Comparison of ENCODE assay signal across 34 mouse cellular contexts in genomic region chr16:18022780-18023557, GRCm38 (mm10). TPM values are rescaled to one million over a fixed set of nuclear protein-coding genes. Genes with fewer than 3 reads are reported as not detected.
DNase-seq lines count a peak whose midpoint lies in the region; ATAC-seq and TF ChIP-seq lines count a peak whose summit lies in the region.
"Had no signal": no experiment of that assay in that cellular context is flagged by ENCODE, and none has a peak within 500 bp of the region (broad histone marks: within the 10 kb centered on the region; RNA-seq: fewer than 3 reads in every experiment).

No protein-coding gene starts in this region.

- H3K9me3 ChIP-seq in liver, embryonic 11.5 days (ENCODE audit: control insufficient read depth, low read length) = no peaks in the 10 kb centered on the region
- no peaks in the 10 kb centered on the region for H3K9me3 ChIP-seq in stomach, embryonic 15.5 days
- no peaks in the 10 kb centered on the region for H3K9me3 ChIP-seq in stomach, postnatal 0 days (ENCODE audit: control insufficient read depth, low read length)
- H3K9me3 ChIP-seq in liver, embryonic 16.5 days (replicated peaks; ENCODE audit: control insufficient read depth, low read length) = no peaks in the 10 kb centered on the region
- no peaks in the 10 kb centered on the region for H3K9me3 ChIP-seq in heart, embryonic 11.5 days (replicated peaks; ENCODE audit: control insufficient read depth, low read length)
- H3K9me3 ChIP-seq: embryonic facial prominence, embryonic 12.5 days; embryonic facial prominence, embryonic 15.5 days; G1E; heart, embryonic 12.5 days; heart, embryonic 15.5 days; hindbrain, embryonic 10.5 days; hindbrain, embryonic 13.5 days had no signal

- intact Hi-C loops in left cerebral cortex, postnatal 36 days (cut with DNase I) = no loop called here

- WGBS in liver, embryonic 11.5 days = 67% methylated on average over 8 of the region's 8 CpGs
- 47% methylated on average over 8 of the region's 8 CpGs for WGBS in stomach, embryonic 15.5 days
- WGBS in stomach, postnatal 0 days = 48% methylated on average over 8 of the region's 8 CpGs
- 43% methylated on average over 8 of the region's 8 CpGs for WGBS in liver, embryonic 16.5 days (ENCODE audit: insufficient replicate concordance)
- 68% methylated on average over 8 of the region's 8 CpGs for WGBS in heart, embryonic 11.5 days (ENCODE audit: insufficient replicate concordance)

- H3K4me1 ChIP-seq in liver, embryonic 11.5 days (replicated peaks; ENCODE audit: control insufficient read depth, insufficient read depth, low read length) = no peaks in the 10 kb centered on the region
- H3K4me1 ChIP-seq in stomach, embryonic 15.5 days = no peaks in the 10 kb centered on the region
- no peaks in the 10 kb centered on the region for H3K4me1 ChIP-seq in stomach, postnatal 0 days (replicated peaks; ENCODE audit: control insufficient read depth, insufficient read depth)
- no peaks in the 10 kb centered on the region for H3K4me1 ChIP-seq in liver, embryonic 16.5 days (ENCODE audit: control insufficient read depth, low read depth, low read length)
- H3K4me1 ChIP-seq in heart, embryonic 11.5 days (ENCODE audit: control insufficient read depth, insufficient read depth, low read length) = no peaks in the 10 kb centered on the region
- H3K4me1 ChIP-seq: embryonic facial prominence, embryonic 12.5 days; embryonic facial prominence, embryonic 15.5 days; heart, embryonic 12.5 days; heart, embryonic 15.5 days; hindbrain, embryonic 10.5 days; hindbrain, embryonic 13.5 days had no signal

- no peak for DNase-seq in liver, embryonic 11.5 days (ENCODE audit: low spot score)
- no peak for DNase-seq in liver
- no peak for DNase-seq in stomach, postnatal 0 days (ENCODE audit: low spot score)
- no peak for DNase-seq in left cerebral cortex, postnatal 36 days (ENCODE audit: low spot score in 2 of 2)
- DNase-seq: adrenal gland, postnatal 10 days; adrenal gland, postnatal 36 days; B cell, adult 2 months; cerebellum, adult 18-20 months; cerebellum, adult 9-11 months; cerebellum, postnatal 25 days; forebrain, postnatal 0 days; gastrocnemius, adult 2 months; gastrocnemius, postnatal 14 days; heart, adult 11 months; heart, postnatal 10 days; heart, postnatal 36 days had no signal

- no peak overlapping the region for H3K4me2 ChIP-seq in liver, embryonic 11.5 days
- no peak overlapping the region for H3K4me2 ChIP-seq in stomach, embryonic 15.5 days
- no peak overlapping the region for H3K4me2 ChIP-seq in stomach, postnatal 0 days (replicated peaks; ENCODE audit: low read depth)
- H3K4me2 ChIP-seq in liver, embryonic 16.5 days (ENCODE audit: low read depth, low read length) = no peak overlapping the region
- H3K4me2 ChIP-seq in heart, embryonic 11.5 days = no peak overlapping the region
- H3K4me2 ChIP-seq: embryonic facial prominence, embryonic 12.5 days; embryonic facial prominence, embryonic 15.5 days; heart, embryonic 12.5 days; heart, embryonic 15.5 days; hindbrain, embryonic 13.5 days had no signal

- TF ChIP-seq EP300 in stomach, postnatal 0 days (optimal IDR thresholded peaks at IDR 0.05) = no peak

- no peaks in the 10 kb centered on the region for H3K36me3 ChIP-seq in liver, embryonic 11.5 days (ENCODE audit: control insufficient read depth, insufficient read depth, low read length)
- H3K36me3 ChIP-seq in stomach, embryonic 15.5 days = no peaks in the 10 kb centered on the region
- H3K36me3 ChIP-seq in stomach, postnatal 0 days (ENCODE audit: control insufficient read depth, insufficient read depth, low read length) = no peaks in the 10 kb centered on the region
- H3K36me3 ChIP-seq in liver, embryonic 16.5 days (ENCODE audit: control insufficient read depth, insufficient read depth) = no peaks in the 10 kb centered on the region
- no peaks in the 10 kb centered on the region for H3K36me3 ChIP-seq in heart, embryonic 11.5 days (ENCODE audit: control insufficient read depth, insufficient read depth, low read length)
- H3K36me3 ChIP-seq: embryonic facial prominence, embryonic 12.5 days; embryonic facial prominence, embryonic 15.5 days; G1E; heart, embryonic 12.5 days; heart, embryonic 15.5 days; hindbrain, embryonic 10.5 days; hindbrain, embryonic 13.5 days had no signal

- TF ChIP-seq CTCF in stomach, postnatal 0 days (IDR thresholded peaks at IDR 0.05; ENCODE audit: low read depth) = no peak

- no peak overlapping the region for H3K4me3 ChIP-seq in liver, embryonic 11.5 days (ENCODE audit: low read depth, low read length)
- H3K4me3 ChIP-seq in stomach, embryonic 15.5 days (replicated peaks) = no peak overlapping the region
- H3K4me3 ChIP-seq in stomach, postnatal 0 days (ENCODE audit: low read depth, low read length) = no peak overlapping the region
- H3K4me3 ChIP-seq in liver, embryonic 16.5 days (ENCODE audit: low read depth, low read length) = no peak overlapping the region
- no peak overlapping the region for H3K4me3 ChIP-seq in heart, embryonic 11.5 days (ENCODE audit: low read depth, low read length)
- H3K4me3 ChIP-seq: embryonic facial prominence, embryonic 12.5 days; embryonic facial prominence, embryonic 15.5 days; gastrocnemius, adult 2 months; heart, embryonic 12.5 days; heart, embryonic 15.5 days; hindbrain, embryonic 10.5 days; hindbrain, embryonic 13.5 days had no signal

- no peaks in the 10 kb centered on the region for H3K27me3 ChIP-seq in liver, embryonic 11.5 days (replicated peaks; ENCODE audit: control insufficient read depth, insufficient read depth, low read length)
- H3K27me3 ChIP-seq in stomach, embryonic 15.5 days (replicated peaks) = no peaks in the 10 kb centered on the region
- no peaks in the 10 kb centered on the region for H3K27me3 ChIP-seq in stomach, postnatal 0 days (ENCODE audit: control insufficient read depth, insufficient read depth, low read length)
- no peaks in the 10 kb centered on the region for H3K27me3 ChIP-seq in liver, embryonic 16.5 days (ENCODE audit: control insufficient read depth, insufficient read depth, low read depth, low read length)
- no peaks in the 10 kb centered on the region for H3K27me3 ChIP-seq in heart, embryonic 11.5 days (ENCODE audit: control insufficient read depth, insufficient read depth, low read length)
- H3K27me3 ChIP-seq: embryonic facial prominence, embryonic 12.5 days; embryonic facial prominence, embryonic 15.5 days; heart, embryonic 15.5 days; hindbrain, embryonic 13.5 days had no signal

- no peak overlapping the region for H3K27ac ChIP-seq in liver, embryonic 11.5 days (ENCODE audit: low read depth, low read length)
- no peak overlapping the region for H3K27ac ChIP-seq in stomach, embryonic 15.5 days
- no peak overlapping the region for H3K27ac ChIP-seq in stomach, postnatal 0 days (replicated peaks)
- H3K27ac ChIP-seq in liver, embryonic 16.5 days (ENCODE audit: low read length) = no peak overlapping the region
- no peak overlapping the region for H3K27ac ChIP-seq in heart, embryonic 11.5 days (ENCODE audit: low read depth, low read length)
- H3K27ac ChIP-seq: embryonic facial prominence, embryonic 12.5 days; embryonic facial prominence, embryonic 15.5 days; gastrocnemius, adult 2 months; heart, embryonic 15.5 days; hindbrain, embryonic 10.5 days; hindbrain, embryonic 13.5 days had no signal

- ATAC-seq in liver, embryonic 11.5 days (replicated peaks; ENCODE audit: low FRiP score) = peak; percentile 29; the same call in 1 of the 2 replicates
- ATAC-seq in stomach, embryonic 15.5 days (ENCODE audit: insufficient read depth, low FRiP score, low read depth) = peak; percentile 27; the same call in 1 of the 2 replicates
- no peak for ATAC-seq in stomach, postnatal 0 days (ENCODE audit: low FRiP score, low TSS enrichment)
- peak; percentile 78 for ATAC-seq in liver, embryonic 16.5 days (ENCODE audit: low read depth)
- ATAC-seq in heart, embryonic 11.5 days (replicated peaks; ENCODE audit: insufficient number of reproducible peaks, low FRiP score, low TSS enrichment) = no peak
- ATAC-seq: forebrain, embryonic 14.5 days; forebrain, postnatal 0 days; Patski had no signal

- H3K9ac ChIP-seq in liver, embryonic 11.5 days (ENCODE audit: low read depth, low read length) = no peak overlapping the region
- H3K9ac ChIP-seq in stomach, embryonic 15.5 days = no peak overlapping the region
- no peak overlapping the region for H3K9ac ChIP-seq in stomach, postnatal 0 days (ENCODE audit: low read length)
- no peak overlapping the region for H3K9ac ChIP-seq in liver, embryonic 16.5 days (ENCODE audit: low read depth, low read length)
- H3K9ac ChIP-seq in heart, embryonic 11.5 days (ENCODE audit: low read depth, low read length) = no peak overlapping the region
- H3K9ac ChIP-seq: embryonic facial prominence, embryonic 12.5 days; embryonic facial prominence, embryonic 15.5 days; forebrain, postnatal 0 days; heart, embryonic 12.5 days; heart, embryonic 15.5 days; hindbrain, embryonic 13.5 days had no signal

RNA-seq across cellular contexts. Expression of gene Dgcr6, which starts 29.7 kb away (rescaled TPM):
- polyA plus RNA-seq in liver, embryonic 11.5 days (2014; fragmentation: Nextera tagmentation; extraction: Ambion mirVana) = 74.1 and 79.8 TPM in 2 replicates
- 77.8 and 78.2 TPM in 2 replicates for polyA plus RNA-seq in stomach, embryonic 15.5 days (2015; fragmentation: Nextera tagmentation; extraction: Ambion mirVana)
- 82.8 and 85.8 TPM in 2 replicates for polyA plus RNA-seq in stomach, postnatal 0 days (2015; fragmentation: Nextera tagmentation; extraction: Ambion mirVana)
- 17.1 and 18.1 TPM in 2 replicates for polyA plus RNA-seq in liver, embryonic 16.5 days (2015; fragmentation: Nextera tagmentation; extraction: Ambion mirVana)
- 64.3 and 64.7 TPM in 2 replicates for polyA plus RNA-seq in heart, embryonic 11.5 days (2014; fragmentation: Nextera tagmentation; extraction: Ambion mirVana)
- total RNA-seq in left cerebral cortex, postnatal 36 days (2021) = 100 to 1,000 TPM in 1 of 2 experiments, 10 to 100 TPM in 1; 86.3 to 105 TPM

RNA-seq across cellular contexts. Expression of gene Vpreb2, which starts 42.7 kb away (rescaled TPM):
- not detected in 2 replicates for polyA plus RNA-seq in liver, embryonic 11.5 days (2014; fragmentation: Nextera tagmentation; extraction: Ambion mirVana)
- polyA plus RNA-seq in stomach, embryonic 15.5 days (2015; fragmentation: Nextera tagmentation; extraction: Ambion mirVana) = 0.27 TPM in 1 of 2 replicates, not detected in the other
- polyA plus RNA-seq in stomach, postnatal 0 days (2015; fragmentation: Nextera tagmentation; extraction: Ambion mirVana) = not detected in 2 replicates
- 2.3 and 2.5 TPM in 2 replicates for polyA plus RNA-seq in liver, embryonic 16.5 days (2015; fragmentation: Nextera tagmentation; extraction: Ambion mirVana)
- not detected in 2 replicates for polyA plus RNA-seq in heart, embryonic 11.5 days (2014; fragmentation: Nextera tagmentation; extraction: Ambion mirVana)
- total RNA-seq in left cerebral cortex, postnatal 36 days (2021) = not detected
- total RNA-seq: adrenal gland, postnatal 36 days; CH12.LX; common myeloid progenitor, adult 5-6 weeks; forebrain, postnatal 0 days; G1E; gastrocnemius, adult 2 months; gastrocnemius, postnatal 4 days; heart, adult 8-10 months; heart, postnatal 10 days; heart, postnatal 36 days had no signal
- polyA plus RNA-seq: embryonic facial prominence, embryonic 12.5 days; embryonic facial prominence, embryonic 15.5 days; forebrain, embryonic 11.5 days; forebrain, embryonic 14.5 days; forebrain, postnatal 0 days; frontal cortex, adult 2 months; G1E; heart, embryonic 12.5 days; heart, embryonic 15.5 days; hindbrain, embryonic 10.5 days; hindbrain, embryonic 13.5 days had no signal

Comparison
In these comparisons a context has a peak if more than half of its experiments do, and no peak if none do; other contexts are left out.
1. ATAC-seq: peak in liver, embryonic 11.5 days (single experiment), stomach, embryonic 15.5 days (single experiment) and liver, embryonic 16.5 days (single experiment); none in stomach, postnatal 0 days (single experiment) and heart, embryonic 11.5 days (single experiment).